Mouse (Mus musculus) cerebellum, postnatal 36 days (tissue): Measurements from ENCODE around the gene Ndfip2.
A peak's percentile ranks its signal among the peaks of the same experiment; 100 is the strongest.

Source experiments
- DNase-seq, 2 experiments: peaks; one replicate each; pipeline ENCODE4 v3.0.0; 2021 to 2022; ENCODE audit warnings: mixed read lengths in 2 of 2

Gene Ndfip2

GRCm38 (mm10) chr14:105287557-105287956 is 29.2 kb downstream of the Ndfip2 start:
- DNase-seq, result no peak

- DNase-seq, result no peak
Observed at GRCm38 (mm10) chr14:105287972-105288371, 29.6 kb downstream of the Ndfip2 start.

- no peak for DNase-seq
Observed at GRCm38 (mm10) chr14:105288529-105288928, 30.2 kb downstream of the Ndfip2 start.

- DNase-seq, result no peak
Observed at GRCm38 (mm10) chr14:105292139-105292538, 33.8 kb downstream of the Ndfip2 start.

GRCm38 (mm10) chr14:105293777-105294176 is 35.4 kb downstream of the Ndfip2 start:
- DNase-seq, result no peak

- DNase-seq, result no peak
Observed at GRCm38 (mm10) chr14:105295820-105296582, 37.6 kb downstream of the Ndfip2 start.

- DNase-seq, result no peak
Observed at GRCm38 (mm10) chr14:105299744-105300255, 41.4 kb downstream of the Ndfip2 start.

- DNase-seq, result no peak
Observed at GRCm38 (mm10) chr14:105300551-105300950, 42.2 kb downstream of the Ndfip2 start.

GRCm38 (mm10) chr14:105302708-105303107 is 44.3 kb downstream of the Ndfip2 start:
- no peak for DNase-seq

GRCm38 (mm10) chr14:105307716-105308115 is 49.3 kb downstream of the Ndfip2 start:
- no peak for DNase-seq

- no peak for DNase-seq
Observed at GRCm38 (mm10) chr14:105312366-105312765, 54.0 kb downstream of the Ndfip2 start.

- no peak for DNase-seq
Observed at GRCm38 (mm10) chr14:105312944-105313343, 54.6 kb downstream of the Ndfip2 start.

- peak; percentile 14 to 34 for DNase-seq
Observed at GRCm38 (mm10) chr14:105313877-105314276, 55.5 kb downstream of the Ndfip2 start.

- no peak for DNase-seq
Observed at GRCm38 (mm10) chr14:105321712-105322111, 63.3 kb downstream of the Ndfip2 start.

- DNase-seq, result no peak
Observed at GRCm38 (mm10) chr14:105322829-105323228, 64.5 kb downstream of the Ndfip2 start.

GRCm38 (mm10) chr14:105323448-105323847 is 65.1 kb downstream of the Ndfip2 start:
- no peak for DNase-seq

GRCm38 (mm10) chr14:105328397-105329302 is 70.3 kb downstream of the Ndfip2 start:
- DNase-seq, result peak; percentile 60 to 70

GRCm38 (mm10) chr14:105333475-105334094 is 75.2 kb downstream of the Ndfip2 start:
- DNase-seq, result peak; percentile 67 to 74

- no peak for DNase-seq
Observed at GRCm38 (mm10) chr14:105341765-105342164, 83.4 kb downstream of the Ndfip2 start.

GRCm38 (mm10) chr14:105354121-105354520 is 95.7 kb downstream of the Ndfip2 start:
- DNase-seq, result no peak
